Mouse (Mus musculus) CH12.LX (cell line): ENCODE measurements around the gene Bbs12. TPM values are rescaled to one million over a fixed set of nuclear protein-coding genes. Genes with fewer than 3 reads are reported as not detected.

Source experiments
- DNase-seq: peaks from one replicate; pipeline ENCODE4 v3.0.0-alpha.2; 2013; ENCODE audit errors: extremely low read depth
- H3K27ac ChIP-seq: 2 replicates; pipeline ENCODE4 v1.5.1; 2012; ENCODE audit warnings: low read depth, mild to moderate bottlenecking, control low read depth, moderate library complexity; ENCODE audit not compliant: insufficient read depth
- H3K27me3 ChIP-seq: replicated peaks from 2 replicates; pipeline ENCODE3; 2012; ENCODE audit warnings: inconsistent platforms
- H3K36me3 ChIP-seq, 2 experiments: replicated peaks in 1 of 2; 2 replicates each; pipeline versions ENCODE3 to v1.6.1; 2012; ENCODE audit warnings: inconsistent platforms in 1 of 2, low read length in 1 of 2, mild to moderate bottlenecking in 1 of 2, mixed read lengths in 1 of 2, moderate library complexity in 1 of 2; ENCODE audit not compliant: control insufficient read depth in 1 of 2, insufficient read depth in 1 of 2
- H3K4me1 ChIP-seq, 2 experiments: 2 replicates each; pipeline ENCODE4 v1.6.1; 2012; ENCODE audit warnings: inconsistent platforms in 1 of 2, moderate library complexity in 1 of 2; ENCODE audit not compliant: insufficient read depth in 2 of 2, control insufficient read depth in 1 of 2
- H3K4me2 ChIP-seq: 2 replicates; pipeline ENCODE4 v1.6.1; 2012; ENCODE audit warnings: low read depth, mild to moderate bottlenecking, control low read depth; ENCODE audit not compliant: poor library complexity, insufficient read depth, severe bottlenecking
- H3K4me3 ChIP-seq, 3 experiments: fragments of 150-350 bp in 1 of 3; sonication (generic) in 1 of 3; replicated peaks in 1 of 3; 2 replicates each; pipeline versions ENCODE3 to v1.5.1; 2011 to 2012; ENCODE audit warnings: low read depth in 2 of 3, low read length in 2 of 3, mild to moderate bottlenecking in 2 of 3, moderate library complexity in 2 of 3, control low read depth in 1 of 3, improper control_type of control experiment in 1 of 3, inconsistent platforms in 1 of 3, mixed read lengths in 1 of 3; ENCODE audit not compliant: poor library complexity in 1 of 3
- H3K79me2 ChIP-seq: replicated peaks from 2 replicates; pipeline ENCODE4 v1.6.1; 2012; ENCODE audit warnings: mild to moderate bottlenecking, moderate library complexity; ENCODE audit not compliant: control insufficient read depth, poor library complexity, insufficient read depth, severe bottlenecking; ENCODE audit errors: extremely low read depth
- H3K9ac ChIP-seq: 2 replicates; pipeline ENCODE4 v1.6.1; 2012; ENCODE audit warnings: low read depth, mild to moderate bottlenecking, control low read depth, moderate library complexity; ENCODE audit not compliant: insufficient read depth
- H3K9me3 ChIP-seq: replicated peaks from 2 replicates; pipeline ENCODE3; 2012; ENCODE audit warnings: low read length, inconsistent platforms, mixed read lengths
- BHLHE40 ChIP-seq: IDR thresholded peaks from 2 replicates; pipeline ENCODE4 v1.6.1; 2011; ENCODE audit warnings: mild to moderate bottlenecking, low read depth, low read length, improper control_type of control experiment
- CHD2 ChIP-seq: IDR thresholded peaks from 2 replicates; pipeline ENCODE4 v1.6.1; 2011; ENCODE audit warnings: low read length, improper control_type of control experiment
- E2F4 ChIP-seq: IDR thresholded peaks from 2 replicates; pipeline ENCODE4 v1.6.1; 2011; ENCODE audit warnings: low read depth, low read length, improper control_type of control experiment; ENCODE audit not compliant: insufficient replicate concordance
- ELF1 ChIP-seq: IDR thresholded peaks from 2 replicates; pipeline ENCODE4 v1.6.1; 2014; ENCODE audit warnings: low read depth, mild to moderate bottlenecking, inconsistent platforms, low read length, improper control_type of control experiment
- ETS1 ChIP-seq: conservative IDR thresholded peaks from 2 replicates; pipeline ENCODE4 v1.6.1; 2012; ENCODE audit warnings: low read depth, mild to moderate bottlenecking, inconsistent platforms, low read length, improper control_type of control experiment, moderate library complexity
- JUN ChIP-seq: IDR thresholded peaks from 2 replicates; pipeline ENCODE4 v1.6.1; 2011; ENCODE audit warnings: low read depth, mild to moderate bottlenecking, low read length, improper control_type of control experiment, moderate library complexity; ENCODE audit not compliant: insufficient read depth
- KAT2A ChIP-seq: IDR thresholded peaks from 2 replicates; pipeline ENCODE4 v1.6.1; 2012; ENCODE audit warnings: low read length, improper control_type of control experiment, inconsistent platforms; ENCODE audit not compliant: insufficient replicate concordance
- MAFK ChIP-seq: IDR thresholded peaks from 2 replicates; pipeline ENCODE4 v1.6.1; 2011; ENCODE audit warnings: low read length, improper control_type of control experiment; ENCODE audit not compliant: insufficient replicate concordance
- MEF2A ChIP-seq: IDR thresholded peaks from 2 replicates; pipeline ENCODE4 v1.6.1; 2014; ENCODE audit warnings: low read depth, mild to moderate bottlenecking, inconsistent platforms, low read length, improper control_type of control experiment, borderline replicate concordance
- MXI1 ChIP-seq: IDR thresholded peaks from 2 replicates; pipeline ENCODE4 v1.6.1; 2011; ENCODE audit warnings: mild to moderate bottlenecking, low read depth, low read length, improper control_type of control experiment
- NRF1 ChIP-seq: IDR thresholded peaks from 2 replicates; pipeline ENCODE4 v1.6.1; 2014; ENCODE audit warnings: low read depth, mild to moderate bottlenecking, inconsistent platforms, low read length, improper control_type of control experiment, moderate library complexity
- PAX5 ChIP-seq: IDR thresholded peaks from 2 replicates; pipeline ENCODE4 v1.6.1; 2012; ENCODE audit warnings: low read length, inconsistent platforms, mixed read lengths
- POLR2A ChIP-seq: IDR thresholded peaks from 2 replicates; pipeline ENCODE4 v1.6.1; 2011; ENCODE audit warnings: low read depth, mild to moderate bottlenecking, improper control_type of control experiment, low read length
- POLR2AphosphoS2 ChIP-seq: IDR thresholded peaks from 2 replicates; pipeline ENCODE4 v1.6.1; 2011; ENCODE audit warnings: low read depth, low read length, improper control_type of control experiment
- RAD21 ChIP-seq: IDR thresholded peaks from 2 replicates; pipeline ENCODE4 v1.6.1; 2011; ENCODE audit warnings: low read depth, mild to moderate bottlenecking, low read length, improper control_type of control experiment, moderate library complexity
- RCOR1 ChIP-seq: conservative IDR thresholded peaks from 2 replicates; pipeline ENCODE4 v1.6.1; 2012; ENCODE audit warnings: low read depth, mild to moderate bottlenecking, inconsistent platforms, low read length, improper control_type of control experiment
- SMC3 ChIP-seq: IDR thresholded peaks from 2 replicates; pipeline ENCODE4 v1.6.1; 2011; ENCODE audit warnings: low read depth, low read length, improper control_type of control experiment
- TBP ChIP-seq: conservative IDR thresholded peaks from 2 replicates; pipeline ENCODE4 v1.6.1; 2011; ENCODE audit warnings: low read depth, low read length, improper control_type of control experiment
- TCF12 ChIP-seq: IDR thresholded peaks from 2 replicates; pipeline ENCODE4 v1.6.1; 2014; ENCODE audit warnings: low read depth, mild to moderate bottlenecking, inconsistent platforms, low read length, improper control_type of control experiment
- USF1 ChIP-seq: IDR thresholded peaks from 2 replicates; pipeline ENCODE4 v1.6.1; 2014; ENCODE audit warnings: low read depth, mild to moderate bottlenecking, inconsistent platforms, low read length, improper control_type of control experiment
- USF2 ChIP-seq: conservative IDR thresholded peaks from 2 replicates; pipeline ENCODE4 v1.6.1; 2011; ENCODE audit warnings: low read depth, low read length, improper control_type of control experiment
- ZKSCAN1 ChIP-seq: IDR thresholded peaks from 2 replicates; pipeline ENCODE4 v1.6.1; 2012; ENCODE audit warnings: low read depth, inconsistent platforms, low read length, improper control_type of control experiment, borderline replicate concordance
- ZMIZ1 ChIP-seq: IDR thresholded peaks from 2 replicates; pipeline ENCODE4 v1.6.1; 2012; ENCODE audit warnings: low read depth, mild to moderate bottlenecking, inconsistent platforms, low read length, improper control_type of control experiment
- ZNF384 ChIP-seq: IDR thresholded peaks from 2 replicates; pipeline ENCODE4 v1.6.1; 2012; ENCODE audit warnings: low read depth, low read length, improper control_type of control experiment, inconsistent platforms
- dilution Hi-C: fragments of 300-500 bp; cut with MboI; formaldehyde crosslinking; loops from 2 replicates; pipeline ENCODE4 v1.14.3; 2020; ENCODE audit warnings: low sequenced_read_pairs; ENCODE audit not compliant: extremely low pct_unique_long_range_greater_than_20kb, extremely low pct_ligation_motif_present
- in situ Hi-C: fragments of 300-500 bp; cut with MboI; formaldehyde crosslinking; loops from 3 replicates; pipeline ENCODE4 v1.14.3; 2019; ENCODE audit warnings: low sequenced_read_pairs, low pct_ligation_motif_present, low pct_unique_long_range_greater_than_20kb, mixed read lengths
- polyA plus RNA-seq: library from polyadenylated mRNA; unstranded; fragments of >175 nt; gene quantifications from 2 replicates; pipeline ENCODE4 v1.2.1, GENCODE M21; 2012; ENCODE audit warnings: low read depth; ENCODE audit not compliant: insufficient read length
- total RNA-seq, 2 experiments: library from RNA; depleted of rRNA; stranded (reverse); fragments of 300-350 nt in 1 of 2; fragments of >200 nt in 1 of 2; gene quantifications; 2 replicates each; pipeline ENCODE4 v1.2.3; 2012 to 2014

The Bbs12 gene
- total and polyA plus RNA-seq, 3 experiments: 3.2 to 8.3 (median 4.0) TPM

DNA sequence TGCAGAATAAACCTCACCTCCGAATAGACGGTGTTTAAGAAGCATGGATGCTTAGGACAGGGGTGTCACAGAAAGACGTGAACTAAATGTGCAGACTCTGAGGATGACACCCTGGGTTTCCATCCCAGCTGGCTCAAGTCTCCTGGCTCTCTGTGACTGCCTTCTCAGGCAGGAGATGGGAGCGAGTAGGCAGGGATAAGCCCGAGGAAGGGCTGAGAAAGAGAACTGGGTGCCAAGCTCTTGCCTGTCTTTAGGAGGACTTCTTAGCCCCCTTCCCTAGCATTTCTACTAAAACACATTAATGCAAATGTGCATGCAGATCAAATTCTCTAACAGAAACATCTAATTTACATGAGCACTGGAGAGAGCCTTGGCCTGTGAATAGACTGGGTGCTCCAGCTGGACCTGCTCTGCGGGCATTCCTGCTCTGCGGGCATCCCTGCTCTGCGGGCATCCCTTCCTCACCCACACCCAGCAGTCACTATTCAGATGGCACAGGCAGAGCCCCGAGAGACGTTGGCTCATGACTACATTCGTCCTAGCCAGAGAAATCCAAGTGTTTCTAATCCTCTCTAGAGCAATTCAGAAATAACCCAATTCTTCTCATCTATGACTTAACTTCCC, 29.9 kb upstream of the Bbs12 start:
- in situ Hi-C loops: no loop called here
- TF ChIP-seq JUN: no peak
- TF ChIP-seq USF1: no peak
- TF ChIP-seq MAFK: no peak
- TF ChIP-seq POLR2AphosphoS2: no peak
- TF ChIP-seq NRF1: no peak
- TF ChIP-seq RCOR1: no peak
- no peak for TF ChIP-seq ZKSCAN1
- TF ChIP-seq TBP: no peak
- no peak for TF ChIP-seq MEF2A
- TF ChIP-seq ETS1: no peak
- TF ChIP-seq MXI1: no peak
- TF ChIP-seq ELF1: no peak
- TF ChIP-seq CHD2: no peak
- TF ChIP-seq SMC3: no peak
- TF ChIP-seq USF2: no peak
- TF ChIP-seq BHLHE40: no peak

DNA sequence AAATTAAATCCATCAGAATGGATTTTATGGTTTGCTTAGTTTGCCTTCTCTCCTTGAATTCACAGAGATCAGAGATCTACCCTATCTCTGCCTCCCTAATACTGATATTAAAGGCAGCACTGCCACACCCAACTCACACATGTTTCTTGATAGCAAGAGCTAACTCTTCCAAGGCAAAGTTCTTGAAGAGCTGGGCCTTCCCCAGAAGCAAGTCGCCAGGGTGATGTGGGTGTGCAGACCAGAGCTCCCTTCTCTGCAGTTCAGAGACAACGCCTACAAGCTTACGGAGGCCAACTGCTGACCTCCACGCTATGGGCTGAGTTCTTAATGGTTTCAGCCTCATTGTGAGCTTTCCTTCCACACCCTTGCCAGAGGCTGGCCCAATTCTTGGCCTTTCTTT, 29.1 kb upstream of the Bbs12 start:
- no peaks in the 10 kb centered on the region for H3K9me3 ChIP-seq
- H3K4me1 ChIP-seq: peaks cover 9 to 29% of the 10 kb centered on the region in 2 experiments
- no peak overlapping the region for H3K4me3 ChIP-seq
- no peak overlapping the region for H3K27ac ChIP-seq
- H3K9ac ChIP-seq: no peak overlapping the region
- TF ChIP-seq ZMIZ1: no peak
- TF ChIP-seq PAX5: no peak
- TF ChIP-seq CHD2: no peak
- no peak for TF ChIP-seq RAD21
- no peak for TF ChIP-seq USF2
- TF ChIP-seq E2F4: no peak
- no peak for TF ChIP-seq TCF12
- no peak for TF ChIP-seq MEF2A
- no peak for TF ChIP-seq ZKSCAN1
- no peak for TF ChIP-seq RCOR1
- TF ChIP-seq KAT2A: no peak
- no peak for TF ChIP-seq JUN
- TF ChIP-seq POLR2A: no peak
- TF ChIP-seq USF1: no peak
- no peak for TF ChIP-seq ZNF384
- no peaks in the 10 kb centered on the region for H3K27me3 ChIP-seq
- no peak overlapping the region for H3K4me2 ChIP-seq
- H3K79me2 ChIP-seq: no peaks in the 10 kb centered on the region
- dilution Hi-C loops: no loop called here
- in situ Hi-C loops: no loop called here
- H3K36me3 ChIP-seq: no peaks in the 10 kb centered on the region
- no peak for DNase-seq

More for the DNA sequence above, 29.9 kb upstream of the Bbs12 start:
- peaks cover 9 to 29% of the 10 kb centered on the region in 2 experiments for H3K4me1 ChIP-seq
- no peak overlapping the region for H3K4me3 ChIP-seq
- H3K79me2 ChIP-seq: no peaks in the 10 kb centered on the region
- no peak overlapping the region for H3K27ac ChIP-seq
- no peak overlapping the region for H3K4me2 ChIP-seq
- no peaks in the 10 kb centered on the region for H3K9me3 ChIP-seq
- no peaks in the 10 kb centered on the region for H3K36me3 ChIP-seq
- dilution Hi-C loops: no loop called here
- no peak overlapping the region for H3K9ac ChIP-seq
- no peaks in the 10 kb centered on the region for H3K27me3 ChIP-seq
- no peak for DNase-seq
